Mouse (Mus musculus) heart, adult 2 months (tissue): ENCODE measurements around the gene Anks6.

Experiments
- CTCF ChIP-seq: fragments of 200-600 bp; IDR thresholded peaks from 2 replicates; pipeline ENCODE4 v1.8.1; 2022; ENCODE audit warnings: antibody characterized with exemption, mild to moderate bottlenecking, moderate library complexity
- POLR2A ChIP-seq: fragments of 200-500 bp; IDR thresholded peaks from 2 replicates; pipeline ENCODE4 v1.6.1; 2011; ENCODE audit warnings: mild to moderate bottlenecking, low read depth, low read length, control low read depth; ENCODE audit not compliant: insufficient read depth

- no peak for TF ChIP-seq POLR2A
- no peak for TF ChIP-seq CTCF
Observed at GRCm38 (mm10) chr4:47000626-47001395, 56.4 kb downstream of the Anks6 start.
